Mouse (Mus musculus): Measurements from ENCODE around the gene Gm20388.

GRCm38 (mm10) chr8:122194396-122194795 is 2283.8 kb downstream of the Gm20388 start:
- no peak for TF ChIP-seq CTCF (IDR thresholded peaks at IDR 0.05; ENCODE audit: low read depth)
- TF ChIP-seq EP300 (IDR thresholded peaks at IDR 0.05; ENCODE audit: low read depth), result no peak
